Mouse (Mus musculus) MEL (cell line): ENCODE data around the gene Gm10799. TPM values are rescaled to one million over a fixed set of nuclear protein-coding genes. Genes with fewer than 3 reads are reported as not detected.

Source experiments
- DNase-seq: peaks from one replicate; pipeline ENCODE4 v3.0.0; 2011; ENCODE audit warnings: low read depth, low spot score
- H3K27ac ChIP-seq: 2 replicates; pipeline ENCODE4 v1.5.1; 2012; ENCODE audit warnings: low read depth, mild to moderate bottlenecking, control low read depth, low read length, moderate library complexity; ENCODE audit not compliant: control insufficient read depth
- H3K27me3 ChIP-seq, 2 experiments: fragments of 150-350 bp in 1 of 2; sonication (generic) in 1 of 2; 2 replicates each; pipeline ENCODE4 v1.6.1; 2012; ENCODE audit warnings: low read length in 2 of 2, mild to moderate bottlenecking in 2 of 2, improper control_type of control experiment in 1 of 2, moderate library complexity in 1 of 2; ENCODE audit not compliant: insufficient read depth in 2 of 2, control insufficient read depth in 1 of 2
- H3K36me3 ChIP-seq, 2 experiments: 2 replicates each; pipeline ENCODE4 v1.6.1; 2012 to 2014; ENCODE audit warnings: low read length in 2 of 2, improper control_type of control experiment in 1 of 2, inconsistent platforms in 1 of 2, mild to moderate bottlenecking in 1 of 2; ENCODE audit not compliant: insufficient read depth in 2 of 2, control insufficient read depth in 1 of 2
- H3K4me1 ChIP-seq, 2 experiments: fragments of 150-350 bp in 1 of 2; sonication (generic) in 1 of 2; 2 replicates each; pipeline ENCODE4 v1.6.1; 2012; ENCODE audit warnings: low read length in 2 of 2, improper control_type of control experiment in 1 of 2, mild to moderate bottlenecking in 1 of 2; ENCODE audit not compliant: insufficient read depth in 2 of 2, control insufficient read depth in 1 of 2
- H3K4me3 ChIP-seq, 2 experiments: fragments of 150-350 bp in 1 of 2; sonication (generic) in 1 of 2; 2 replicates each; pipeline ENCODE4 v1.5.1; 2012; ENCODE audit warnings: low read depth in 2 of 2, low read length in 2 of 2, mild to moderate bottlenecking in 2 of 2, moderate library complexity in 2 of 2, control low read depth in 1 of 2, improper control_type of control experiment in 1 of 2; ENCODE audit not compliant: control insufficient read depth in 1 of 2, insufficient read depth in 1 of 2
- H3K79me2 ChIP-seq: 2 replicates; pipeline ENCODE4 v1.6.1; 2012; ENCODE audit warnings: mild to moderate bottlenecking, low read length, moderate library complexity; ENCODE audit not compliant: control insufficient read depth, poor library complexity, insufficient read depth
- H3K9ac ChIP-seq: 2 replicates; pipeline ENCODE4 v1.6.1; 2012; ENCODE audit warnings: low read depth, mild to moderate bottlenecking, control low read depth, low read length, moderate library complexity; ENCODE audit not compliant: control insufficient read depth, poor library complexity, severe bottlenecking
- H3K9me3 ChIP-seq: fragments of 150-350 bp; sonication (generic); replicated peaks from 2 replicates; pipeline ENCODE4 v1.6.1; 2012; ENCODE audit warnings: mild to moderate bottlenecking, low read length, improper control_type of control experiment, moderate library complexity; ENCODE audit not compliant: insufficient read depth
- CHD1 ChIP-seq: IDR thresholded peaks from 2 replicates; pipeline ENCODE4 v1.6.1; 2012; ENCODE audit warnings: low read depth, mild to moderate bottlenecking, inconsistent platforms, low read length, improper control_type of control experiment
- CHD2 ChIP-seq: IDR thresholded peaks from 2 replicates; pipeline ENCODE4 v1.6.1; 2011; ENCODE audit warnings: low read length, improper control_type of control experiment
- E2F4 ChIP-seq: IDR thresholded peaks from 2 replicates; pipeline ENCODE4 v1.6.1; 2011; ENCODE audit warnings: low read depth, low read length, improper control_type of control experiment, borderline replicate concordance
- ELF1 ChIP-seq: IDR thresholded peaks from 2 replicates; pipeline ENCODE4 v1.6.1; 2014; ENCODE audit warnings: low read depth, mild to moderate bottlenecking, inconsistent platforms, low read length, improper control_type of control experiment, moderate library complexity
- EP300 ChIP-seq, 2 experiments: IDR thresholded peaks; 2 replicates each; pipeline ENCODE4 v1.6.1; 2011; ENCODE audit warnings: improper control_type of control experiment in 2 of 2, low read length in 2 of 2, low read depth in 1 of 2, mild to moderate bottlenecking in 1 of 2
- ETS1 ChIP-seq: IDR thresholded peaks from 2 replicates; pipeline ENCODE4 v1.6.1; 2012; ENCODE audit warnings: low read depth, mild to moderate bottlenecking, inconsistent platforms, low read length, improper control_type of control experiment, moderate library complexity
- MAFK ChIP-seq: IDR thresholded peaks from 2 replicates; pipeline ENCODE4 v1.6.1; 2011; ENCODE audit warnings: low read depth, mild to moderate bottlenecking, low read length, improper control_type of control experiment, borderline replicate concordance
- MAX ChIP-seq: IDR thresholded peaks from 2 replicates; pipeline ENCODE4 v1.6.1; 2011; ENCODE audit warnings: low read length, improper control_type of control experiment
- MAZ ChIP-seq: IDR thresholded peaks from 2 replicates; pipeline ENCODE4 v1.6.1; 2012; ENCODE audit warnings: low read depth, mild to moderate bottlenecking, inconsistent platforms, low read length, improper control_type of control experiment
- MYB ChIP-seq: IDR thresholded peaks from 2 replicates; pipeline ENCODE4 v1.6.1; 2011; ENCODE audit warnings: mild to moderate bottlenecking, low read depth, low read length, improper control_type of control experiment
- NELFE ChIP-seq: IDR thresholded peaks from 2 replicates; pipeline ENCODE4 v1.6.1; 2011; ENCODE audit warnings: low read depth, low read length, improper control_type of control experiment
- POLR2AphosphoS2 ChIP-seq: IDR thresholded peaks from 2 replicates; pipeline ENCODE4 v1.6.1; 2011; ENCODE audit warnings: low read length, improper control_type of control experiment
- RAD21 ChIP-seq: IDR thresholded peaks from 2 replicates; pipeline ENCODE4 v1.6.1; 2011; ENCODE audit warnings: mild to moderate bottlenecking, low read depth, low read length, improper control_type of control experiment
- RCOR1 ChIP-seq: IDR thresholded peaks from 2 replicates; pipeline ENCODE4 v1.6.1; 2012; ENCODE audit warnings: low read depth, mild to moderate bottlenecking, inconsistent platforms, low read length, improper control_type of control experiment
- TBP ChIP-seq: IDR thresholded peaks from 2 replicates; pipeline ENCODE4 v1.8.0; 2011; ENCODE audit warnings: low read depth, low read length, improper control_type of control experiment
- USF2 ChIP-seq, 2 experiments: IDR thresholded peaks; 2 replicates each; pipeline ENCODE4 v1.6.1; 2011 to 2012; ENCODE audit warnings: improper control_type of control experiment in 2 of 2, low read length in 2 of 2, borderline replicate concordance in 1 of 2, inconsistent platforms in 1 of 2, low read depth in 1 of 2, mild to moderate bottlenecking in 1 of 2; ENCODE audit not compliant: insufficient read depth in 1 of 2
- ZKSCAN1 ChIP-seq: IDR thresholded peaks from 2 replicates; pipeline ENCODE4 v1.6.1; 2012; ENCODE audit warnings: low read depth, mild to moderate bottlenecking, inconsistent platforms, low read length, improper control_type of control experiment, moderate library complexity
- ZMIZ1 ChIP-seq: IDR thresholded peaks from 2 replicates; pipeline ENCODE4 v1.6.1; 2012; ENCODE audit warnings: low read depth, mild to moderate bottlenecking, inconsistent platforms, low read length, improper control_type of control experiment, moderate library complexity
- ZNF384 ChIP-seq: IDR thresholded peaks from 2 replicates; pipeline ENCODE4 v1.6.1; 2012; ENCODE audit warnings: low read depth, mild to moderate bottlenecking, inconsistent platforms, low read length, improper control_type of control experiment
- polyA plus RNA-seq, 2 experiments: library from polyadenylated mRNA; stranded (reverse) in 1 of 2; unstranded in 1 of 2; fragments of >175 nt in 1 of 2; fragments of >200 nt in 1 of 2; gene quantifications; 2 replicates each; pipeline versions ENCODE4 v1.2.1 to v1.2.4; 2012; ENCODE audit warnings: low replicate concordance in 2 of 2, low read depth in 1 of 2; ENCODE audit not compliant: insufficient read length in 2 of 2, insufficient read depth in 1 of 2, missing spikeins in 1 of 2
- total RNA-seq: library from RNA; depleted of rRNA; stranded (reverse); fragments of 300-350 nt; gene quantifications from 2 replicates; pipeline ENCODE4 v1.2.3, GENCODE M21; 2012

Gene Gm10799
- total and polyA plus RNA-seq, 3 experiments, result not detected

GRCm38 (mm10) chr2:104042766-104043165 is 25.6 kb downstream of the Gm10799 start:
- peaks cover 5 to 21% of the 10 kb centered on the region in 2 experiments for H3K36me3 ChIP-seq
- TF ChIP-seq MAZ, result no peak
- TF ChIP-seq ETS1, result no peak
- TF ChIP-seq ZKSCAN1, result no peak
- TF ChIP-seq MYB, result no peak
- TF ChIP-seq CHD1, result no peak
- no peak for TF ChIP-seq USF2 (IDR thresholded peaks at IDR 0.05; ENCODE audit: borderline replicate concordance in 1 of 2, insufficient read depth in 1 of 2, low read depth in 1 of 2, low read length in 2 of 2)
- no peak for TF ChIP-seq RCOR1
- no peak for TF ChIP-seq EP300 (IDR thresholded peaks at IDR 0.05; ENCODE audit: low read depth in 1 of 2, low read length in 2 of 2)
- no peak for TF ChIP-seq MAX
- no peak for TF ChIP-seq NELFE
- no peak for TF ChIP-seq POLR2AphosphoS2
- no peak for TF ChIP-seq CHD2
- no peak for TF ChIP-seq ELF1
- no peak for TF ChIP-seq E2F4
- no peak for TF ChIP-seq ZMIZ1
- TF ChIP-seq MAFK, result no peak
- no peak for TF ChIP-seq RAD21
- TF ChIP-seq TBP, result no peak
- H3K27me3 ChIP-seq, result no peaks in the 10 kb centered on the region
- no peak for DNase-seq
- no peak overlapping the region for H3K27ac ChIP-seq
- H3K9me3 ChIP-seq, result no peaks in the 10 kb centered on the region
- no peaks in the 10 kb centered on the region; a peak in 1 of 4 replicates for H3K4me1 ChIP-seq
- no peak overlapping the region for H3K9ac ChIP-seq
- no peaks in the 10 kb centered on the region for H3K79me2 ChIP-seq
- H3K4me3 ChIP-seq, result no peak overlapping the region

- TF ChIP-seq E2F4, result no peak
- TF ChIP-seq ZNF384, result peak; percentile 47; the same call in 1 of the 2 replicates
- peak; percentile 65 for TF ChIP-seq ETS1
- TF ChIP-seq, all 39 proteins: peak for 2
- peak; percentile 62 for DNase-seq
- Histone ChIP-seq H3K9ac (no peak overlapping the region), H3K4me3 (no peak overlapping the region), H3K27me3 (no peaks in the 10 kb centered on the region), H3K4me1 (no peaks in the 10 kb centered on the region; a peak in 1 of 4 replicates), H3K36me3 (peaks cover 5 to 24% of the 10 kb centered on the region in 2 experiments), H3K9me3 (no peaks in the 10 kb centered on the region), H3K79me2 (no peaks in the 10 kb centered on the region), H3K27ac (no peak overlapping the region)
Measured at GRCm38 (mm10) chr2:104041632-104042031, 26.7 kb downstream of the Gm10799 start.
